Mouse (Mus musculus) forebrain, embryonic 12.5 days (tissue): ENCODE results near the gene Gstt4. TPM values are rescaled to one million over a fixed set of nuclear protein-coding genes. Genes with fewer than 3 reads are reported as not detected.
"Not testable (repeated sequence)": the region's sequence is repeated elsewhere in the genome, so short reads cannot be mapped to it uniquely, and the experiment has no call there.

Source experiments
- ATAC-seq: fragments of 200-750 bp; cut with Nextera tagmentation; 2 replicates; pipeline ENCODE4 v1.8.0; 2017; ENCODE audit warnings: moderate TSS enrichment; ENCODE audit not compliant: low FRiP score
- H3K27ac ChIP-seq: fragments of 300-500 bp; sonication (generic); 2 replicates; pipeline ENCODE4 v1.5.1; 2016; ENCODE audit warnings: mild to moderate bottlenecking
- H3K27me3 ChIP-seq: fragments of 300-500 bp; sonication (generic); 2 replicates; pipeline ENCODE4 v1.6.1; 2016; ENCODE audit warnings: mild to moderate bottlenecking
- H3K36me3 ChIP-seq: fragments of 300-500 bp; sonication (generic); replicated peaks from 2 replicates; pipeline ENCODE4 v1.6.1; 2016; ENCODE audit warnings: mild to moderate bottlenecking
- H3K4me1 ChIP-seq: fragments of 300-500 bp; sonication (generic); 2 replicates; pipeline ENCODE4 v1.6.1; 2016
- H3K4me2 ChIP-seq: fragments of 300-500 bp; sonication (generic); 2 replicates; pipeline ENCODE4 v1.6.1; 2016; ENCODE audit warnings: mild to moderate bottlenecking, moderate library complexity
- H3K4me3 ChIP-seq: fragments of 300-500 bp; sonication (generic); replicated peaks from 2 replicates; pipeline ENCODE4 v1.5.1; 2016; ENCODE audit warnings: mild to moderate bottlenecking
- H3K9ac ChIP-seq: fragments of 300-500 bp; sonication (generic); 2 replicates; pipeline ENCODE4 v1.6.1; 2016; ENCODE audit warnings: mild to moderate bottlenecking
- H3K9me3 ChIP-seq: fragments of 300-500 bp; sonication (generic); 2 replicates; pipeline ENCODE4 v1.6.1; 2016
- WGBS: fragments of 180-500 bp; shearing (Covaris S2); methylation state at CpG from one replicate; pipeline ENCODE4 v1.1.7; 2016; 5-methylcytosine and 5-hydroxymethylcytosine counted together
- polyA plus RNA-seq: library from polyadenylated mRNA; unstranded; fragments of >200 nt; fragmentation: Nextera tagmentation; extraction: Ambion mirVana; gene quantifications from 2 replicates; pipeline ENCODE4 v1.2.1, GENCODE M21; 2016

Gstt4 gene
- polyA plus RNA-seq, result not detected in 2 replicates

GRCm38 (mm10) chr10:75822443-75822842, at the start of gene Gstt4:
TSS of gene Gstt4 (minus strand) at chr10:75822543.
- WGBS, result 87% methylated on average over 2 of the region's 2 CpGs

GRCm38 (mm10) chr10:75861587-75861986, 39.2 kb upstream of the Gstt4 start:
- Histone ChIP-seq H3K4me3 (no peak overlapping the region), H3K27me3 (no peaks in the 10 kb centered on the region), H3K4me1 (peaks cover 35% of the 10 kb centered on the region), H3K27ac (0 out of 2 replicates have a peak overlapping the region, but pooled peaks have one; percentile 54), H3K4me2 (no peak overlapping the region), H3K9ac (no peak overlapping the region), H3K9me3 (no peaks in the 10 kb centered on the region), H3K36me3 (peaks cover 18% of the 10 kb centered on the region)
- 66% methylated on average over 5 of the region's 5 CpGs for WGBS
- ATAC-seq, result no peak

More at GRCm38 (mm10) chr10:75822443-75822842, at the start of gene Gstt4:
- H3K27ac ChIP-seq, result no peak within 1 kb of the TSS
- H3K27me3 ChIP-seq, result no peaks in the 10 kb centered on the region
- no peaks in the 10 kb centered on the region for H3K4me1 ChIP-seq
- no peak for ATAC-seq
- H3K4me3 ChIP-seq, result no peak within 1 kb of the TSS
- no peaks in the 10 kb centered on the region for H3K36me3 ChIP-seq
- H3K9me3 ChIP-seq, result 0 out of 2 replicates have a peak, but pooled peaks cover 3% of the 10 kb centered on the region
- no peak within 1 kb of the TSS for H3K9ac ChIP-seq
- H3K4me2 ChIP-seq, result no peak within 1 kb of the TSS

- H3K4me1 ChIP-seq, result peaks cover 35% of the 10 kb centered on the region
- no peaks in the 10 kb centered on the region for H3K9me3 ChIP-seq
- no peaks in the 10 kb centered on the region for H3K27me3 ChIP-seq
- H3K4me2 ChIP-seq, result peak overlapping the region; percentile 76
- WGBS, result 31% methylated on average over 7 of the region's 7 CpGs
- peak overlapping the region; percentile 80; the same call in 1 of the 2 replicates for H3K4me3 ChIP-seq
- H3K27ac ChIP-seq, result peak overlapping the region; percentile 94
- H3K9ac ChIP-seq, result peak overlapping the region; percentile 8; the same call in 1 of the 2 replicates
- peaks cover 20% of the 10 kb centered on the region for H3K36me3 ChIP-seq
- no peak for ATAC-seq
Measured at GRCm38 (mm10) chr10:75860746-75861145, 38.4 kb upstream of the Gstt4 start.

GRCm38 (mm10) chr10:75859786-75860470, 37.6 kb upstream of the Gstt4 start, which contains the start of gene Mif:
TSS of gene Mif (minus strand) at chr10:75860240.
- under 1% methylated on average over 46 of the region's 46 CpGs for WGBS
- H3K27me3 ChIP-seq, H3K9me3 ChIP-seq: not testable (repeated sequence)
- H3K4me2 ChIP-seq, result peak within 1 kb of the TSS; percentile 76
- H3K4me1 ChIP-seq, result peaks cover 35% of the 10 kb centered on the region
- ATAC-seq, result peak; percentile 97
- peak within 1 kb of the TSS; percentile 92 for H3K9ac ChIP-seq
- H3K4me3 ChIP-seq, result peak within 1 kb of the TSS; percentile 80
- H3K36me3 ChIP-seq, result peaks cover 20% of the 10 kb centered on the region
- peak within 1 kb of the TSS; percentile 94 for H3K27ac ChIP-seq

GRCm38 (mm10) chr10:75859107-75859746, 36.9 kb upstream of the Gstt4 start:
- Histone ChIP-seq H3K27me3 (no peaks in the 10 kb centered on the region), H3K9ac (peak overlapping the region; percentile 92), H3K4me3 (peak overlapping the region; percentile 80), H3K4me1 (peaks cover 35% of the 10 kb centered on the region), H3K36me3 (peaks cover 20% of the 10 kb centered on the region), H3K4me2 (peak overlapping the region; percentile 76), H3K9me3 (no peaks in the 10 kb centered on the region), H3K27ac (peak overlapping the region; percentile 94)
- 2% methylated on average over 27 of the region's 27 CpGs for WGBS
- peak; percentile 67 for ATAC-seq

- peaks cover 20% of the 10 kb centered on the region for H3K36me3 ChIP-seq
- ATAC-seq, result no peak
- 0 out of 2 replicates have a peak overlapping the region, but pooled peaks have one; percentile 2 for H3K4me2 ChIP-seq
- no peaks in the 10 kb centered on the region for H3K9me3 ChIP-seq
- H3K9ac ChIP-seq, result no peak overlapping the region
- H3K27me3 ChIP-seq, result no peaks in the 10 kb centered on the region
- no peak overlapping the region for H3K27ac ChIP-seq
- H3K4me1 ChIP-seq, result peaks cover 35% of the 10 kb centered on the region
- 96% methylated on average over 4 of the region's 4 CpGs for WGBS
- no peak overlapping the region for H3K4me3 ChIP-seq
Measured at GRCm38 (mm10) chr10:75857598-75857997, 35.3 kb upstream of the Gstt4 start.

GRCm38 (mm10) chr10:75856976-75857375, 34.6 kb upstream of the Gstt4 start:
- 85% methylated on average over 3 of the region's 3 CpGs for WGBS
- H3K4me1 ChIP-seq, result peaks cover 35% of the 10 kb centered on the region
- no peak overlapping the region for H3K4me2 ChIP-seq
- H3K9me3 ChIP-seq, result no peaks in the 10 kb centered on the region
- H3K27ac ChIP-seq, result no peak overlapping the region
- no peak overlapping the region for H3K9ac ChIP-seq
- no peak overlapping the region for H3K4me3 ChIP-seq
- no peaks in the 10 kb centered on the region for H3K27me3 ChIP-seq
- ATAC-seq, result no peak
- peaks cover 20% of the 10 kb centered on the region for H3K36me3 ChIP-seq

- H3K9me3 ChIP-seq, result no peaks in the 10 kb centered on the region
- no peak overlapping the region for H3K4me2 ChIP-seq
- no peaks in the 10 kb centered on the region for H3K27me3 ChIP-seq
- no peak overlapping the region for H3K27ac ChIP-seq
- peaks cover 36% of the 10 kb centered on the region for H3K4me1 ChIP-seq
- no peak overlapping the region for H3K4me3 ChIP-seq
- ATAC-seq, result no peak
- WGBS, result 84% methylated on average over 11 of the region's 11 CpGs
- H3K36me3 ChIP-seq, result peaks cover 20% of the 10 kb centered on the region
- no peak overlapping the region for H3K9ac ChIP-seq
Measured at GRCm38 (mm10) chr10:75856155-75856907, 34.0 kb upstream of the Gstt4 start.

GRCm38 (mm10) chr10:75855416-75855981, 33.2 kb upstream of the Gstt4 start:
- no peaks in the 10 kb centered on the region for H3K27me3 ChIP-seq
- H3K4me1 ChIP-seq, result peaks cover 33% of the 10 kb centered on the region
- peaks cover 20% of the 10 kb centered on the region for H3K36me3 ChIP-seq
- ATAC-seq, result no peak
- H3K9ac ChIP-seq, result no peak overlapping the region
- no peak overlapping the region for H3K4me3 ChIP-seq
- no peak overlapping the region for H3K27ac ChIP-seq
- no peaks in the 10 kb centered on the region for H3K9me3 ChIP-seq
- WGBS, result 90% methylated on average over 15 of the region's 15 CpGs
- no peak overlapping the region for H3K4me2 ChIP-seq

- Histone ChIP-seq H3K4me1 (peaks cover 30% of the 10 kb centered on the region), H3K27me3 (no peaks in the 10 kb centered on the region), H3K4me3 (no peak overlapping the region), H3K36me3 (peaks cover 20% of the 10 kb centered on the region), H3K9ac (no peak overlapping the region), H3K27ac (no peak overlapping the region), H3K9me3 (no peaks in the 10 kb centered on the region), H3K4me2 (no peak overlapping the region)
- ATAC-seq, result no peak
- 86% methylated on average over 6 of the region's 6 CpGs for WGBS
Measured at GRCm38 (mm10) chr10:75854791-75855190, 32.4 kb upstream of the Gstt4 start.

GRCm38 (mm10) chr10:75854096-75854495, 31.8 kb upstream of the Gstt4 start:
- H3K4me1 ChIP-seq, result peaks cover 32% of the 10 kb centered on the region
- 49% methylated on average over 5 of the region's 5 CpGs for WGBS
- H3K9me3 ChIP-seq, result no peaks in the 10 kb centered on the region
- no peak overlapping the region for H3K9ac ChIP-seq
- no peak overlapping the region for H3K27ac ChIP-seq
- no peak overlapping the region for H3K4me3 ChIP-seq
- no peak for ATAC-seq
- H3K36me3 ChIP-seq, result peaks cover 20% of the 10 kb centered on the region
- H3K4me2 ChIP-seq, result no peak overlapping the region
- H3K27me3 ChIP-seq, result no peaks in the 10 kb centered on the region

- 24% methylated on average over 10 of the region's 10 CpGs for WGBS
- H3K27me3 ChIP-seq, result no peaks in the 10 kb centered on the region
- H3K9me3 ChIP-seq, result no peaks in the 10 kb centered on the region
- H3K27ac ChIP-seq, result 0 out of 2 replicates have a peak overlapping the region, but pooled peaks have one; percentile 42
- peaks cover 20% of the 10 kb centered on the region for H3K36me3 ChIP-seq
- no peak overlapping the region for H3K4me3 ChIP-seq
- peaks cover 26% of the 10 kb centered on the region for H3K4me1 ChIP-seq
- ATAC-seq, result peak; percentile 51; the same call in 1 of the 2 replicates
- no peak overlapping the region for H3K9ac ChIP-seq
- no peak overlapping the region for H3K4me2 ChIP-seq
Measured at GRCm38 (mm10) chr10:75853452-75853851, 31.1 kb upstream of the Gstt4 start.
